In the genomic region with DNA sequence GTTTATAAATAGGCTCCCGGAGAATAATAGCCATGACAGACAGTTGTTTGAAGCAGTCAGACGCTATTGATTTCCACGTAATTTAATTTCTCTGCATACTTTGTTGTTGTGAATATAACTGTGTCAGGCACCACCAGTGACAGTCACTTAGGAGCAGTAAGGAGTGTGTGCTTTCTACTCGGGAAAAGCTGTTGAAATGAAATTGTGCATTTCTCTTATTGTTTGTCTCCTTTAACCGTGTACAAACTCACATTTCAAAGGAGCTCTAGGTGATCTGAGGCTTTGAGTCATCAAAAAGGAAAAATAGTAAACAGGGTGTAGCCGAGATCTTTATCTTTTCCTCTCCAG, we compare ENCODE assay signal across 10 mouse cellular contexts. TPM values are rescaled to one million over a fixed set of nuclear protein-coding genes. Genes with fewer than 3 reads are reported as not detected.
A peak's percentile ranks its signal among the peaks of the same experiment; 100 is the strongest.
DNase-seq lines count a peak whose midpoint lies in the region; ATAC-seq and TF ChIP-seq lines count a peak whose summit lies in the region.
"Had no signal": no experiment of that assay in that cellular context is flagged by ENCODE, and none has a peak within 500 bp of the region (broad histone marks: within the 10 kb centered on the region; RNA-seq: fewer than 3 reads in every experiment).

No protein-coding gene starts in this region.

- intact Hi-C loops in heart, postnatal 25 days (cut with DNase I): loop anchor here (2.0 to 10.0 kb wide), 2 partner anchors 54 to 434 kb away; a partner anchor contains a TSS

- TF ChIP-seq RAD21 in MEL (IDR thresholded peaks at IDR 0.05; ENCODE audit: low read depth, low read length): no peak

- H3K9me3 ChIP-seq in heart, embryonic 13.5 days: no peaks in the 10 kb centered on the region
- H3K9me3 ChIP-seq in MEL (replicated peaks; ENCODE audit: insufficient read depth, low read length): no peaks in the 10 kb centered on the region
- no peaks in the 10 kb centered on the region for H3K9me3 ChIP-seq in hindbrain, embryonic 14.5 days (ENCODE audit: control insufficient read depth, low read length)
- H3K9me3 ChIP-seq in midbrain, embryonic 14.5 days (ENCODE audit: control insufficient read depth, low read length): no peaks in the 10 kb centered on the region

- H3K79me2 ChIP-seq in MEL (ENCODE audit: control insufficient read depth, insufficient read depth, low read length, poor library complexity): peaks cover 13% of the 10 kb centered on the region

- TF ChIP-seq CTCF in MEL (IDR thresholded peaks at IDR 0.05 in 2 of 3, conservative IDR thresholded peaks at IDR 0.05 in 1 of 3; ENCODE audit: control insufficient read depth in 1 of 3, insufficient read depth in 1 of 3, low read depth in 2 of 3, low read length in 3 of 3, poor library complexity in 1 of 3, severe bottlenecking in 1 of 3): no peak

- H3K9ac ChIP-seq in heart, embryonic 13.5 days: no peak overlapping the region
- H3K9ac ChIP-seq in MEL (ENCODE audit: control insufficient read depth, low read depth, low read length, poor library complexity, severe bottlenecking): peak overlapping the region; percentile 89
- no peak overlapping the region for H3K9ac ChIP-seq in hindbrain, embryonic 14.5 days
- peak overlapping the region; percentile 75; the same call in 1 of the 2 replicates for H3K9ac ChIP-seq in midbrain, embryonic 14.5 days (replicated peaks; ENCODE audit: low read length)

- H3K27me3 ChIP-seq in heart, embryonic 13.5 days (replicated peaks): peaks cover 96% of the 10 kb centered on the region
- no peaks in the 10 kb centered on the region for H3K27me3 ChIP-seq in MEL (ENCODE audit: control insufficient read depth in 1 of 2, insufficient read depth in 2 of 2, low read length in 2 of 2)
- H3K27me3 ChIP-seq in hindbrain, embryonic 14.5 days (ENCODE audit: control insufficient read depth, insufficient read depth, low read length): peaks cover 82% of the 10 kb centered on the region
- H3K27me3 ChIP-seq in midbrain, embryonic 14.5 days (ENCODE audit: control insufficient read depth, insufficient read depth, low read length): peaks cover 78% of the 10 kb centered on the region

- no peak for TF ChIP-seq POLR2A in MEL (IDR thresholded peaks at IDR 0.05; ENCODE audit: control insufficient read depth in 1 of 2, insufficient read depth in 1 of 2, low read depth in 1 of 2, low read length in 2 of 2, poor library complexity in 1 of 2)

- H3K27ac ChIP-seq in heart, embryonic 13.5 days (replicated peaks): no peak overlapping the region
- no peak overlapping the region for H3K27ac ChIP-seq in MEL (ENCODE audit: control insufficient read depth, low read depth, low read length)
- H3K27ac ChIP-seq in hindbrain, embryonic 14.5 days: no peak overlapping the region
- H3K27ac ChIP-seq in midbrain, embryonic 14.5 days (replicated peaks; ENCODE audit: low read depth, low read length): no peak overlapping the region

- no peak for DNase-seq in heart, postnatal 25 days (ENCODE audit: low spot score)
- DNase-seq in MEL (ENCODE audit: low read depth, low spot score): no peak
- no peak for DNase-seq in hindbrain, embryonic 14.5 days (ENCODE audit: low spot score)
- no peak for DNase-seq in midbrain, embryonic 14.5 days
- DNase-seq in layer of hippocampus, adult 11-12 months (ENCODE audit: low spot score): no peak
- no peak for DNase-seq in layer of hippocampus, postnatal 25 days (ENCODE audit: extremely low spot score in 1 of 2, low spot score in 1 of 2)
- no peak for DNase-seq in spleen, adult 12 weeks (ENCODE audit: low spot score)
- DNase-seq: cerebellum, adult 9-10 months had no signal

- no peak for ATAC-seq in heart, embryonic 13.5 days (ENCODE audit: extremely low read depth, insufficient number of reproducible peaks, low FRiP score, low TSS enrichment)
- no peak for ATAC-seq in hindbrain, embryonic 14.5 days (ENCODE audit: low FRiP score)
- no peak for ATAC-seq in midbrain, embryonic 14.5 days (ENCODE audit: low FRiP score, low TSS enrichment)

- peak overlapping the region; percentile 85; the same call in 1 of the 2 replicates for H3K4me2 ChIP-seq in heart, embryonic 13.5 days
- H3K4me2 ChIP-seq in hindbrain, embryonic 14.5 days (replicated peaks): peak overlapping the region; percentile 77
- peak overlapping the region; percentile 71 for H3K4me2 ChIP-seq in midbrain, embryonic 14.5 days (ENCODE audit: low read length)

- H3K4me3 ChIP-seq in heart, embryonic 13.5 days: peak overlapping the region; percentile 62; the same call in 1 of the 2 replicates
- peak overlapping the region; percentile 88 to 96 for H3K4me3 ChIP-seq in MEL (ENCODE audit: control insufficient read depth in 1 of 2, insufficient read depth in 1 of 2, low read depth in 2 of 2, low read length in 2 of 2)
- peak overlapping the region; percentile 63 for H3K4me3 ChIP-seq in hindbrain, embryonic 14.5 days (replicated peaks; ENCODE audit: low read length)
- H3K4me3 ChIP-seq in midbrain, embryonic 14.5 days (replicated peaks; ENCODE audit: low read depth, low read length): peak overlapping the region; percentile 56

- peaks cover 37% of the 10 kb centered on the region for H3K4me1 ChIP-seq in heart, embryonic 13.5 days
- H3K4me1 ChIP-seq in MEL (ENCODE audit: control insufficient read depth in 1 of 2, insufficient read depth in 2 of 2, low read length in 2 of 2): peaks cover 2 to 14% of the 10 kb centered on the region in 2 experiments
- H3K4me1 ChIP-seq in hindbrain, embryonic 14.5 days (replicated peaks; ENCODE audit: control insufficient read depth, insufficient read depth, low read length): peaks cover 11% of the 10 kb centered on the region
- peaks cover 18% of the 10 kb centered on the region for H3K4me1 ChIP-seq in midbrain, embryonic 14.5 days (ENCODE audit: control insufficient read depth, insufficient read depth, low read length)

- H3K36me3 ChIP-seq in heart, embryonic 13.5 days: no peaks in the 10 kb centered on the region
- H3K36me3 ChIP-seq in MEL (ENCODE audit: control insufficient read depth in 1 of 2, insufficient read depth in 2 of 2, low read length in 2 of 2): peaks cover 0 to 5% of the 10 kb centered on the region in 2 experiments; a peak in 2 of 4 replicates
- no peaks in the 10 kb centered on the region for H3K36me3 ChIP-seq in hindbrain, embryonic 14.5 days (replicated peaks; ENCODE audit: control insufficient read depth, insufficient read depth)
- no peaks in the 10 kb centered on the region for H3K36me3 ChIP-seq in midbrain, embryonic 14.5 days (ENCODE audit: control insufficient read depth, insufficient read depth, low read length)

- WGBS in heart, embryonic 13.5 days: 9% methylated on average over 6 of the region's 6 CpGs
- 5% methylated on average over 6 of the region's 6 CpGs for WGBS in hindbrain, embryonic 14.5 days
- 2% methylated on average over 6 of the region's 6 CpGs for WGBS in midbrain, embryonic 14.5 days

- no peak for TF ChIP-seq EP300 in MEL (IDR thresholded peaks at IDR 0.05; ENCODE audit: low read depth in 1 of 2, low read length in 2 of 2)

TF ChIP-seq in MEL, 35 proteins besides CTCF, POLR2A, EP300 and RAD21:
- no peak for TF ChIP-seq SMC3 (IDR thresholded peaks at IDR 0.05; ENCODE audit: low read depth, low read length)
- no peak for TF ChIP-seq USF1 (IDR thresholded peaks at IDR 0.05; ENCODE audit: low read depth, low read length)
- TF ChIP-seq RCOR1 (IDR thresholded peaks at IDR 0.05; ENCODE audit: low read depth, low read length): no peak
- no peak for TF ChIP-seq TBP (IDR thresholded peaks at IDR 0.05; ENCODE audit: low read depth, low read length)
- TF ChIP-seq KAT2A (conservative IDR thresholded peaks at IDR 0.05; ENCODE audit: low read depth, low read length): no peak
- TF ChIP-seq MEF2A (IDR thresholded peaks at IDR 0.05; ENCODE audit: extremely low read depth, insufficient replicate concordance, low read depth, low read length, poor library complexity, severe bottlenecking): no peak
- no peak for TF ChIP-seq POLR2AphosphoS2 (IDR thresholded peaks at IDR 0.05; ENCODE audit: low read length)

RNA-seq across cellular contexts. Expression of a gene that starts 0.8 kb away (rescaled TPM):
- 0.12 and 0.25 TPM in 2 replicates for polyA plus RNA-seq in heart, embryonic 13.5 days (2015; fragmentation: Nextera tagmentation; extraction: Ambion mirVana)
- total RNA-seq in heart, postnatal 25 days (2021): not detected
- 3.0 and 3.2 TPM in 2 replicates for total RNA-seq in MEL (2012; rRNA removed)
- polyA plus RNA-seq in MEL (2012; ENCODE audit: insufficient read depth in 1 of 2, insufficient read length in 2 of 2, low read depth in 1 of 2, low replicate concordance in 2 of 2, missing spikeins in 1 of 2): 1 to 10 TPM in 1 of 2 experiments, not detected in 1; 8.2 TPM
- polyA plus RNA-seq in hindbrain, embryonic 14.5 days (2014; fragmentation: Nextera tagmentation; extraction: Ambion mirVana): 44.9 and 49.5 TPM in 2 replicates
- polyA plus RNA-seq in midbrain, embryonic 14.5 days (2014; fragmentation: Nextera tagmentation; extraction: Ambion mirVana): 60.4 and 103 TPM in 2 replicates
- under 1 TPM in 1 of 2 experiments, not detected in 1; 0.07 TPM for total RNA-seq in layer of hippocampus, postnatal 25 days (2021)
- total RNA-seq: layer of hippocampus, adult 18-20 months had no signal

RNA-seq across cellular contexts. Expression of a gene that starts 53.8 kb away (rescaled TPM):
- polyA plus RNA-seq in heart, embryonic 13.5 days (2015; fragmentation: Nextera tagmentation; extraction: Ambion mirVana): 16.5 and 18.3 TPM in 2 replicates
- 1 to 10 TPM; 4.9 to 6.3 TPM for total RNA-seq in heart, postnatal 25 days (2021)
- 13.3 and 14.3 TPM in 2 replicates for total RNA-seq in MEL (2012; rRNA removed)
- 10 to 100 TPM in 1 of 2 experiments, not detected in 1; 15.9 TPM for polyA plus RNA-seq in MEL (2012; ENCODE audit: insufficient read depth in 1 of 2, insufficient read length in 2 of 2, low read depth in 1 of 2, low replicate concordance in 2 of 2, missing spikeins in 1 of 2)
- 31.2 and 34.6 TPM in 2 replicates for polyA plus RNA-seq in hindbrain, embryonic 14.5 days (2014; fragmentation: Nextera tagmentation; extraction: Ambion mirVana)
- 30.8 and 34.5 TPM in 2 replicates for polyA plus RNA-seq in midbrain, embryonic 14.5 days (2014; fragmentation: Nextera tagmentation; extraction: Ambion mirVana)
- total RNA-seq in layer of hippocampus, postnatal 25 days (2021): 10 to 100 TPM; 12.8 to 16.3 TPM

Comparison
In these comparisons a context has a peak if more than half of its experiments do, and no peak if none do; other contexts are left out.
1. H3K9ac ChIP-seq: peak in MEL (single experiment) and midbrain, embryonic 14.5 days (single experiment); none in heart, embryonic 13.5 days (single experiment) and hindbrain, embryonic 14.5 days (single experiment).
2. Peak in every context shown above with its lines, with median percentiles within 50 percentile points of each other: H3K4me2 ChIP-seq and H3K4me3 ChIP-seq.